Mouse (Mus musculus): ENCODE measurements around the gene Slc5a6. TPM values are rescaled to one million over a fixed set of nuclear protein-coding genes. Genes with fewer than 3 reads are reported as not detected.

Slc5a6 gene
- 9.5 and 10.3 TPM in 2 replicates for polyA plus RNA-seq (2015; fragmentation: Nextera tagmentation; extraction: Ambion mirVana)

DNA sequence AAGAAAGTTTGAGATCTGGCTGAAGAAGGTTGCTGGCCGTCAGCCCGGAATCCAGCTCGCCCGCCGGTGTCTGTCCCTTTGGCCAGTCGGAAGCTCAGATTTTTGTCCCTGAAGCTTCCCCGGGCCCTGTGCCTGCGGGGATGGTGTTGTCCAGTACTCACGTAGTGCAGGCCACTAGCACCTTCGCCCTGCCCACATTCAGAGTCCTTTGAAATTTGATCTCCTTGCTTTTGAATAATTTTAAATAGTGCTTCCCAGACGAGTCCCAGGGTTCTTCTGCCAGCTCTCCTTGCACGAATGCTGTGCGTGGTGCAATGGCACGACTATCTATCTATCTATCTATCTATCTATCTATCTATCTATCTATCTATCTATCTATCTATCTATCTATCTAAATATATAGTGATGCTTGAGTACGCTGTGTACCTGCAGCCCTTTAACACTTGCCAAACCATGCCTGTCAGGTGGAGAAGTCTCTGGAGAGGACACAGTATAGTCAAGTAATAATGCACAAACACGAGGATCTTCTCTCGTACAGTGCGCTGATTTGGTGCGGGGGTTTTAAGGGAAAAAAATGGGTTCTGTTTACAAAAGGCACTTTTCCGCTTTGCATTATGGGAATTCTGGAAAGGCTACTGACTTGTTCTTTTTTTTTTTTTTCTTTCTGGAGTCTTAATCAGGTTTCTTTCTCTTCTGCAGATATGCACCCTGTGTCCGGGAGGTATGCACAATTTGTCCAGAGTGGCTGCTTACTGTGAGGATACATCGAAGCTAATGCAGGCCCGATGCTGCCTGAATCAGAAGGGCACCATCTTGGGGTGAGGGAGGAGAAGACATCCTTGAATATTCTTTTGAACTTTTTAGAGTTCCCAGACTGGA is at the start of gene Slc5a6:
TSS of gene Slc5a6 (minus strand) at position 162 of the 879 bp plus-strand sequence.
- H3K4me1 ChIP-seq (ENCODE audit: control insufficient read depth, insufficient read depth, low read length): peaks cover 10% of the 10 kb centered on the region; the same call in 1 of the 2 replicates
- H3K4me3 ChIP-seq (replicated peaks; ENCODE audit: low read length): peak within 1 kb of the TSS; percentile 58
- peak within 1 kb of the TSS; percentile 95 for H3K27ac ChIP-seq (ENCODE audit: low read length)
- peak; percentile 46; the same call in 1 of the 2 replicates for ATAC-seq (ENCODE audit: insufficient read depth, low FRiP score)
- H3K4me2 ChIP-seq (ENCODE audit: low read depth, low read length): peak within 1 kb of the TSS; percentile 77
- H3K27me3 ChIP-seq (ENCODE audit: control insufficient read depth, insufficient read depth, low read length): no peaks in the 10 kb centered on the region
- WGBS: under 1% methylated on average over 23 of the region's 23 CpGs
- H3K9ac ChIP-seq (ENCODE audit: low read length): peak within 1 kb of the TSS; percentile 79
- H3K9me3 ChIP-seq (replicated peaks; ENCODE audit: control insufficient read depth, low read length): no peaks in the 10 kb centered on the region
- no peaks in the 10 kb centered on the region for H3K36me3 ChIP-seq (ENCODE audit: control insufficient read depth, insufficient read depth, low read length)

DNA sequence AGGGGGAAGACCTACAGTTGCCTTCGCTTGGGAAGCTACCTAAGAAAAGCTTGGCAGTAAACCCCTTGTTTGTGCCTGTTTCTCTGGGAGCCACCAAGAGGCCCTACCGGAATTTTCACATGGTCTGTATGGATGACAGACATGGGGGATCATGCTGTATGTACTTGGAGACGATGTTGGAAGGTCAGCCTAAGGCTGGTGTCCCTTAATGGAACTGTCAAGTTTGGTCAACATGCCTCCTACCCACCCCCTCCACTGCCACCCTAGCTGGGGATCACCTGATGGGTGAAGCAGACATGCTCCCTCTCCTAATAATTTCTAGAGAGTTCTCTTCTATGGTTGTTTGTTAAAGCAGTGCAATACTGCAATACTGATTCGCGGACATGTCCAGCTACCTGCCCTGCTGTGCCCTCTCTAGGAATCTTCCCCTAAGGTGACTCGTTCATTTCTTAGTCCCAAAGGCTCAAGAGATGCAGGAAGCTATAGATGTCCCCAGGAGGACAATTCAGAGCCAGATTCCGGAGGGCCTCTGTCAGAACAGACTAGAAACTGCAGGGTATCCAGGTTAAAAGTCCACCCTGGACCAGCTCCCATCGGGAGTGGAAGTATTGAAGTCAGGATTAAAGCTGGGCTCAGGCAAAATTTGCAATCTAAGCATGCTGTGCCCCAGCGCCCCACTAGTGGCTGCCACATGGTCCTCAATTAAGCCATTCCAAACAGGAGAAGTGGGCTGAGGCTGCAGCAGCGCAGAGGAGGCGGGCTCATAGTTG is 47.2 kb upstream of the Slc5a6 start:
- Histone ChIP-seq H3K36me3 (ENCODE audit: control insufficient read depth, insufficient read depth, low read length) (no peaks in the 10 kb centered on the region), H3K4me1 (ENCODE audit: control insufficient read depth, insufficient read depth, low read length) (peaks cover 26% of the 10 kb centered on the region), H3K27ac (ENCODE audit: low read length) (no peak overlapping the region), H3K4me3 (replicated peaks; ENCODE audit: low read length) (peak overlapping the region; percentile 39), H3K4me2 (ENCODE audit: low read depth, low read length) (peak overlapping the region; percentile 53), H3K27me3 (ENCODE audit: control insufficient read depth, insufficient read depth, low read length) (peaks cover 62% of the 10 kb centered on the region), H3K9ac (ENCODE audit: low read length) (0 out of 2 replicates have a peak overlapping the region, but pooled peaks have one; percentile 19), H3K9me3 (replicated peaks; ENCODE audit: control insufficient read depth, low read length) (no peaks in the 10 kb centered on the region)
- ATAC-seq (ENCODE audit: insufficient read depth, low FRiP score): no peak
- WGBS: 33% methylated on average over 11 of the region's 11 CpGs

DNA sequence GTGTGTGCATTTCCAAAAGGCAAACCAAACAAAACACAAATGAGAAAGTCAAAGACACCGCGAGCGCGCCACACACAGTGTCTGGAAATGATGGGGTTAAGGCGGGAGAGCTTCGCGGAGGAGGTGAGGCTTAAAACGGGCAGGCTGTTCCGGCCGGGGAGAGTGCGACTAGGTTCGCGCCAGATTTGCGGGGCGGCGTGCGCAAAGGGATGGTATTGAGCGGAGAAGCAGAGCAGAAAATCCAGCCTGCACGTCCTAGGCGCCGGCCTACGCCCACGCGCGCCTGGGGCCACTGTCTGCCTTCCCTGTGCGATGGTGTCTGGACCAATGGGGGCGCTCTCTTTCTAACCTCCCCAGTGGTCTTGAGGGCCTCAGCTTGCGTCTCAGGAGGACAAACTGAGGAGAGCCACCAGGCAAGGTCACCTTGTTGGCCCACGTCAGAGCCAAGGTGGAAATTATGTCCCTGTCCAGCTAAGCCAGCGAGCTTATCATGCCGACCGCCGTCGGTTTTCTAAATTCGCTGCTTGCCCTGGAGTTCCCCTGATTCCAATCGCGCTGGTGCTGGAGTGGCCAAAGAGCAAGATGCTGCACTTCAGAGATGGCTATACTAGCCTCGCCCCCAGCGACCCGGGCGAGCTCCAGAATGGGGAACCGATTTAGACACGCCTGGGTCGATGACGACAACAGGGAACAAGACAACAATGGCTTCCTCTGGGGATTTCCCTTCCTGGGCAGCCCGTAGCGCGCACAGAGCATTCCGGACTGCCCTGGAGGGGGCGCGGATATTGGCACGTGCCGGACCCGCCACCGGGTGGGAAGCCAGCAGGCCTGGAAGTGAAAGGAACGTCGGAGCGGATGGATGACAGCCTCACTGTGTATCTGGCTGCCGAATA is 46.3 kb upstream of the Slc5a6 start:
- H3K4me1 ChIP-seq (ENCODE audit: control insufficient read depth, insufficient read depth, low read length): peaks cover 26% of the 10 kb centered on the region
- peak overlapping the region; percentile 39 for H3K4me3 ChIP-seq (replicated peaks; ENCODE audit: low read length)
- H3K4me2 ChIP-seq (ENCODE audit: low read depth, low read length): peak overlapping the region; percentile 53
- H3K9ac ChIP-seq (ENCODE audit: low read length): peak overlapping the region; percentile 19; the same call in 1 of the 2 replicates
- peaks cover 71% of the 10 kb centered on the region for H3K27me3 ChIP-seq (ENCODE audit: control insufficient read depth, insufficient read depth, low read length)
- H3K27ac ChIP-seq (ENCODE audit: low read length): no peak overlapping the region
- under 1% methylated on average over 59 of the region's 59 CpGs for WGBS
- H3K9me3 ChIP-seq (replicated peaks; ENCODE audit: control insufficient read depth, low read length): no peaks in the 10 kb centered on the region
- ATAC-seq (ENCODE audit: insufficient read depth, low FRiP score): peak; percentile 44; the same call in 1 of the 2 replicates
- H3K36me3 ChIP-seq (ENCODE audit: control insufficient read depth, insufficient read depth, low read length): no peaks in the 10 kb centered on the region

DNA sequence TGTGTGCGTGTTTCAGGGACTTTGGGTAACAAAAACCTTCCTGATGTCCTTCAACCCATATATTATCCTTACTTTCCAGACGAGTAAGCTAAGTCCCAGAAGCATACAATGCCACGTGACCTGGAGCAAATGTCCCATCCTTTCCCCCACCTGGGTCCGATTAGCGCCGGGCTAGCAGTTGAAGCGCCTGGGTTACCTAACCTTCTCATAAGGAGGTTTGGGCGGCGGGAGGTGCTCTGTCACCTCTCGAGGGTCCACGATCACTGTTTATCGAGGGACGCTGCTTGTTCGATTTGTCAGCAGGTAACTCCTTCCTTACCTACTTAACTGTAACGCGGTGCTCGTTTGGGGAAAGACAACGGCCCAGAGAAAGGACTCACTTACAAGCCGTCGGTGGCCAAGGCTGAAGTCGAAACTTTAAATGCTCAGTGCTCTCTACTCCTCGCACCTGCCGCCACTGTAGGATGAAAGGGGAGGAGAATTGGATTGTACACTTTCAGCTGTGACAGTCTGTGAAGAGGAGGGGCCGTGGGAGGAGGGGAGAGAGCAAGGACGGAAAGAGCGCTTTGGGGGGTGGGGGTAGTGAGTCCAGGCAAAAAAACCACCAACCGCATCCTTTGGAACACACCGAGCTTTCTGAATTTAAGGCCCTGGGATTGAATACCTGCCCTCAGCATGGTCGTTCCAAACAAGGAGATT is 45.5 kb upstream of the Slc5a6 start:
- Histone ChIP-seq H3K27me3 (ENCODE audit: control insufficient read depth, insufficient read depth, low read length) (peaks cover 79% of the 10 kb centered on the region), H3K27ac (ENCODE audit: low read length) (no peak overlapping the region), H3K9me3 (replicated peaks; ENCODE audit: control insufficient read depth, low read length) (no peaks in the 10 kb centered on the region), H3K4me1 (ENCODE audit: control insufficient read depth, insufficient read depth, low read length) (peaks cover 26% of the 10 kb centered on the region), H3K4me3 (replicated peaks; ENCODE audit: low read length) (peak overlapping the region; percentile 39), H3K4me2 (ENCODE audit: low read depth, low read length) (peak overlapping the region; percentile 53), H3K9ac (ENCODE audit: low read length) (no peak overlapping the region; the same call in 1 of the 2 replicates), H3K36me3 (ENCODE audit: control insufficient read depth, insufficient read depth, low read length) (no peaks in the 10 kb centered on the region)
- no peak for ATAC-seq (ENCODE audit: insufficient read depth, low FRiP score)
- WGBS: 1% methylated on average over 29 of the region's 29 CpGs

DNA sequence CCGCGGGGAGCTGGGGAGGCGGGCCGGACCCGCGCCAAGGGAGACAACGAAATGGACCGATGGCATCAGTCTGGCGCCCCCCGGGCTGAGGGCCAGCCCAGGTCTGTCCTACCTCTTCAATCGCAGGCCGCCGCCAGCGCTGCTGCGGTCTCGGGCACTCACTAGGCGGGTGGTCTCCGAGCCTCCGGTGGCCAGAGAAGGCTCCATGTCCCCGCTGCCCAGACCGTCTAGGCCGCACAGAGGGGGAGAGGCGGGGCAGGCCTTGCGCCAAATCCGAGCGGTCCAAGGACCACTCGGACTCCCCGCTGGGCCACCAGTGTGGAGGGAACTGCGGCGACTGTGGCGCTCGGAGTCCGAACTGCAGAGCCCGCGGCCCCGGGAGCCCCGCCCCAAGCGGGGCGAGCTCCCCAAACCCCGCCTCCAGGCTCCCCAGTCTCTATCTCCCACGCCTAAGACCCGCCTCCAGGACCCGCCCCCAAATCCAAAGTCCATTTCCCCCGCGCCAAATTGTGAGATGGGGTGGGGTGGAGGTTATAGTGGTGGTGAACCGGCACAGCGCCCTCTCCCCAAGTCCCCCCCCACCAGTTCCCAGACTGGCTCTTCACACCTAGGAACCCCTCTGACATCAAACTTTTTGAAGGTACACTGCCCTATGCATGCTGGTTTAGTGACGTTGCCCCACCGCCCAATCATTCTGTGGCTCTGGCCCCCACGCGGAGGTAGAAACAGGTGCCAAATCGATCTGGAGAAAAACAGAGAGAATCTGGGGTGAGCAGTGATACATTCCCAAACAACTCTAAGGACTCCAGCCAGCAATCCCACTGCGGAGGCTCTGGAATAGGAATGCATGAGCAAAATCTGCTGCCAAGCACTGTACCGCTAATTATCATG is 44.7 kb upstream of the Slc5a6 start:
- Histone ChIP-seq H3K4me3 (replicated peaks; ENCODE audit: low read length) (peak overlapping the region; percentile 51), H3K27me3 (ENCODE audit: control insufficient read depth, insufficient read depth, low read length) (peaks cover 81% of the 10 kb centered on the region), H3K4me2 (ENCODE audit: low read depth, low read length) (peak overlapping the region; percentile 76), H3K4me1 (ENCODE audit: control insufficient read depth, insufficient read depth, low read length) (peaks cover 26% of the 10 kb centered on the region), H3K36me3 (ENCODE audit: control insufficient read depth, insufficient read depth, low read length) (no peaks in the 10 kb centered on the region), H3K27ac (ENCODE audit: low read length) (no peak overlapping the region), H3K9me3 (replicated peaks; ENCODE audit: control insufficient read depth, low read length) (no peaks in the 10 kb centered on the region), H3K9ac (ENCODE audit: low read length) (peak overlapping the region; percentile 20)
- peak; percentile 74 for ATAC-seq (ENCODE audit: insufficient read depth, low FRiP score)
- 1% methylated on average over 54 of the region's 54 CpGs for WGBS

DNA sequence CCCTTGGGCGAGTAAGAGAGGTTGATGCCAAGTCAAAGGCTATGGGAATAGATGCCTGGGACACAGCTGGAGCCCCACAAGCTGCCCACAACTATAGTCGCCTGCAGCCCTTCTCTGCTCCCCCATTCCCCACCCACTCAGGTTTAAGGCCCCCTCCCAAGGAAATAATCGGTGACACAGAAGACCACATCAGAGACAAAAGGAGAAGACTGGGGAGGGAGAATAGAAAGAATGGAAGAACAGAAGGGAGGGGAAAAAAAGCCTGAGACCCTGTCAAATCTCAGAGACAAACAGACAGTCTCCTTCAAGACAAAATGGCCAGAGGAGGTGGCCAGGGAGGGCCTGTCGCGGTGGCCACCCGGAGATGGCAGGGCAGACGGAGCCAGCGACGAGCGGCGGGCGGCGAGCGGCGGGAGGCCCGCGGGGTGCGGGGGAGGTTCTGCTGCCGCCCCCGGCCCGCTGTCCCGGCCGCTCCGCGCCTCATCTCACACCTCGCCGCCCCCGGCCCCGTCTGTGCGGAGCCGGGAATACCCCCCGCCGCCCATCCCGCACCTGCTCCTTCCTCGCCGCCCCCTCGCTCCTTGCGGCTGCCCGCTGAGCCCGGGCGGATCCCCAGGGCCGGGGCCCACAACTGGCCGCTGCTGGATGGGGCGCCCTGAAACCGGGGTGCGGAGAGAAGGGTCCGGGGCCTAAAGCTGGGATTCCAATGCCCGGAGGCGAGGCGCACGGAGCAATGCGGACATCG is 43.7 kb upstream of the Slc5a6 start:
- ATAC-seq (ENCODE audit: insufficient read depth, low FRiP score): no peak
- 2% methylated on average over 46 of the region's 53 CpGs for WGBS
- Histone ChIP-seq H3K9ac (ENCODE audit: low read length) (peak overlapping the region; percentile 20; the same call in 1 of the 2 replicates), H3K27ac (ENCODE audit: low read length) (no peak overlapping the region), H3K9me3 (replicated peaks; ENCODE audit: control insufficient read depth, low read length) (no peaks in the 10 kb centered on the region), H3K4me2 (ENCODE audit: low read depth, low read length) (peak overlapping the region; percentile 76), H3K4me3 (replicated peaks; ENCODE audit: low read length) (peak overlapping the region; percentile 51), H3K4me1 (ENCODE audit: control insufficient read depth, insufficient read depth, low read length) (peaks cover 26% of the 10 kb centered on the region), H3K36me3 (ENCODE audit: control insufficient read depth, insufficient read depth, low read length) (no peaks in the 10 kb centered on the region), H3K27me3 (ENCODE audit: control insufficient read depth, insufficient read depth, low read length) (peaks cover 84% of the 10 kb centered on the region)

DNA sequence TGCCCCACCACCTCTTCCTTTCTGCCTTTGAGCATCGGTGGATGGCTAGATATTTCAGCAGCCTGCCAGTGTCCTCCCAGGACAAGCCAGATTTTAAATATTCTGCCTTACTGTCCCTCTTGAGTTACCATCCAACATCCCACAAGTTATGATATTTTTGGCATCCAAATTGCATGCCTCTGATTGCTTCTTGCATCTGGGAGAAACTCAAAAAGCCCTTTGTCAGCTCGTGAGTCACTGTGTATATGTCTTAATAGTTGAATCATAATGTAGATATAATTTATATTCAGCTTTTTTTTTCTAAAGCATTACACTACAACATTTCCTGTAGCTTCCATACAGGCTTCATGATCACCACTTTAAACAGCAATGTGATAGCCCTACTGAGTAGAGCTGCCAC is 38.4 kb upstream of the Slc5a6 start:
- no peak overlapping the region for H3K4me2 ChIP-seq (ENCODE audit: low read depth, low read length)
- no peaks in the 10 kb centered on the region for H3K36me3 ChIP-seq (ENCODE audit: control insufficient read depth, insufficient read depth, low read length)
- WGBS: 63% methylated on average over 2 of the region's 2 CpGs
- H3K4me1 ChIP-seq (ENCODE audit: control insufficient read depth, insufficient read depth, low read length): peaks cover 4% of the 10 kb centered on the region; the same call in 1 of the 2 replicates
- H3K4me3 ChIP-seq (replicated peaks; ENCODE audit: low read length): no peak overlapping the region
- H3K9ac ChIP-seq (ENCODE audit: low read length): no peak overlapping the region
- no peak overlapping the region for H3K27ac ChIP-seq (ENCODE audit: low read length)
- H3K27me3 ChIP-seq (ENCODE audit: control insufficient read depth, insufficient read depth, low read length): peaks cover 36% of the 10 kb centered on the region
- ATAC-seq (ENCODE audit: insufficient read depth, low FRiP score): no peak
- no peaks in the 10 kb centered on the region for H3K9me3 ChIP-seq (replicated peaks; ENCODE audit: control insufficient read depth, low read length)

Measured in stomach, embryonic 16.5 days (tissue).